Mouse (Mus musculus): ENCODE data around the gene Cdhr5. TPM values are rescaled to one million over a fixed set of nuclear protein-coding genes. Genes with fewer than 3 reads are reported as not detected.

Gene Cdhr5
- polyA plus RNA-seq, 1 experiment from 2014 or later: not detected

MicroRNAs encoded within 50 kb of the gene (microRNA counts, 519-probe panel; counts per million panel counts)
- microRNA mmu-miR-210: 5,292 counts per million, percentile 74 among the panel's probes with 10 or more counts

Small RNAs within 50 kb of the gene (microRNA-seq; reads per million reads assigned to microRNA genes)
- gene Mir210: 799 reads per million, percentile 75 among the genes with 10 or more reads in this experiment

Other genes starting within 250 kb of the Cdhr5 start
- gene Gm17387, start 247.7 kb downstream of the Cdhr5 start, polyA plus RNA-seq (2016; fragmentation: Nextera tagmentation; extraction: Ambion mirVana): not detected in 2 replicates
- 40.7 and 43.6 TPM in 2 replicates for gene B4galnt4, start 215.7 kb downstream of the Cdhr5 start, polyA plus RNA-seq (2016; fragmentation: Nextera tagmentation; extraction: Ambion mirVana)
- gene Pkp3, start 198.6 kb downstream of the Cdhr5 start, polyA plus RNA-seq (2016; fragmentation: Nextera tagmentation; extraction: Ambion mirVana): 1.3 and 1.5 TPM in 2 replicates
- gene Sigirr, start 176.2 kb downstream of the Cdhr5 start, polyA plus RNA-seq (2016; fragmentation: Nextera tagmentation; extraction: Ambion mirVana): 1.3 and 1.5 TPM in 2 replicates
- 0.31 and 0.37 TPM in 2 replicates for gene Ano9, start 159.0 kb downstream of the Cdhr5 start, polyA plus RNA-seq (2016; fragmentation: Nextera tagmentation; extraction: Ambion mirVana)
- 63.5 and 64.9 TPM in 2 replicates for gene Ptdss2, start 154.4 kb downstream of the Cdhr5 start, polyA plus RNA-seq (2016; fragmentation: Nextera tagmentation; extraction: Ambion mirVana)
- 47.2 and 49.7 TPM in 2 replicates for gene Rnh1, start 103.9 kb downstream of the Cdhr5 start, polyA plus RNA-seq (2016; fragmentation: Nextera tagmentation; extraction: Ambion mirVana)
- gene Hras, start 82.8 kb downstream of the Cdhr5 start, polyA plus RNA-seq (2016; fragmentation: Nextera tagmentation; extraction: Ambion mirVana): 79.1 and 89.4 TPM in 2 replicates
- gene Lrrc56, start 82.6 kb downstream of the Cdhr5 start, polyA plus RNA-seq (2016; fragmentation: Nextera tagmentation; extraction: Ambion mirVana): 14.2 and 16.0 TPM in 2 replicates
- gene Lmntd2, start 62.7 kb downstream of the Cdhr5 start, polyA plus RNA-seq (2016; fragmentation: Nextera tagmentation; extraction: Ambion mirVana): 3.3 and 3.7 TPM in 2 replicates
- 35.4 and 38.5 TPM in 2 replicates for gene Rassf7, start 60.9 kb downstream of the Cdhr5 start, polyA plus RNA-seq (2016; fragmentation: Nextera tagmentation; extraction: Ambion mirVana)
- gene Phrf1, start 48.0 kb downstream of the Cdhr5 start, polyA plus RNA-seq (2016; fragmentation: Nextera tagmentation; extraction: Ambion mirVana): 106 and 107 TPM in 2 replicates
- 0.69 and 0.83 TPM in 2 replicates for gene Irf7, start 10.3 kb downstream of the Cdhr5 start, polyA plus RNA-seq (2016; fragmentation: Nextera tagmentation; extraction: Ambion mirVana)
- 0.70 TPM in 1 of 2 replicates, not detected in the other for gene Sct, start 2.3 kb upstream of the Cdhr5 start, polyA plus RNA-seq (2016; fragmentation: Nextera tagmentation; extraction: Ambion mirVana)
- gene Drd4, start 15.2 kb upstream of the Cdhr5 start, polyA plus RNA-seq (2016; fragmentation: Nextera tagmentation; extraction: Ambion mirVana): 0.38 and 0.60 TPM in 2 replicates
- 74.0 and 78.4 TPM in 2 replicates for gene Deaf1, start 50.9 kb upstream of the Cdhr5 start, polyA plus RNA-seq (2016; fragmentation: Nextera tagmentation; extraction: Ambion mirVana)
- gene Tmem80, start 51.0 kb upstream of the Cdhr5 start, polyA plus RNA-seq (2016; fragmentation: Nextera tagmentation; extraction: Ambion mirVana): 59.9 and 63.6 TPM in 2 replicates
- gene Eps8l2, start 62.1 kb upstream of the Cdhr5 start, polyA plus RNA-seq (2016; fragmentation: Nextera tagmentation; extraction: Ambion mirVana): 1.2 and 1.7 TPM in 2 replicates
- 397 and 407 TPM in 2 replicates for gene Taldo1, start 115.4 kb upstream of the Cdhr5 start, polyA plus RNA-seq (2016; fragmentation: Nextera tagmentation; extraction: Ambion mirVana)
- gene Gatd1, start 137.3 kb upstream of the Cdhr5 start, polyA plus RNA-seq (2016; fragmentation: Nextera tagmentation; extraction: Ambion mirVana): 47.0 and 50.0 TPM in 2 replicates
- 20.5 and 22.5 TPM in 2 replicates for gene Cend1, start 152.7 kb upstream of the Cdhr5 start, polyA plus RNA-seq (2016; fragmentation: Nextera tagmentation; extraction: Ambion mirVana)
- 57.4 and 60.9 TPM in 2 replicates for gene Slc25a22, start 161.1 kb upstream of the Cdhr5 start, polyA plus RNA-seq (2016; fragmentation: Nextera tagmentation; extraction: Ambion mirVana)
- 16.9 and 18.8 TPM in 2 replicates for gene Pidd1, start 167.2 kb upstream of the Cdhr5 start, polyA plus RNA-seq (2016; fragmentation: Nextera tagmentation; extraction: Ambion mirVana)
- 950 and 986 TPM in 2 replicates for gene Rplp2, start 170.6 kb upstream of the Cdhr5 start, polyA plus RNA-seq (2016; fragmentation: Nextera tagmentation; extraction: Ambion mirVana)
- 16.2 and 18.3 TPM in 2 replicates for gene Pnpla2, start 178.4 kb upstream of the Cdhr5 start, polyA plus RNA-seq (2016; fragmentation: Nextera tagmentation; extraction: Ambion mirVana)
- gene Cracr2b, start 184.3 kb upstream of the Cdhr5 start, polyA plus RNA-seq (2016; fragmentation: Nextera tagmentation; extraction: Ambion mirVana): 4.0 and 4.3 TPM in 2 replicates
- 13.9 and 18.2 TPM in 2 replicates for gene Cd151, start 190.6 kb upstream of the Cdhr5 start, polyA plus RNA-seq (2016; fragmentation: Nextera tagmentation; extraction: Ambion mirVana)
- gene Polr2l, start 198.3 kb upstream of the Cdhr5 start, polyA plus RNA-seq (2016; fragmentation: Nextera tagmentation; extraction: Ambion mirVana): 69.8 and 78.4 TPM in 2 replicates
- 18.8 and 24.2 TPM in 2 replicates for gene Tspan4, start 198.5 kb upstream of the Cdhr5 start, polyA plus RNA-seq (2016; fragmentation: Nextera tagmentation; extraction: Ambion mirVana)

Measured in forebrain, embryonic 12.5 days (tissue).